Mouse (Mus musculus): ENCODE data around the gene Mn1.

DNA sequence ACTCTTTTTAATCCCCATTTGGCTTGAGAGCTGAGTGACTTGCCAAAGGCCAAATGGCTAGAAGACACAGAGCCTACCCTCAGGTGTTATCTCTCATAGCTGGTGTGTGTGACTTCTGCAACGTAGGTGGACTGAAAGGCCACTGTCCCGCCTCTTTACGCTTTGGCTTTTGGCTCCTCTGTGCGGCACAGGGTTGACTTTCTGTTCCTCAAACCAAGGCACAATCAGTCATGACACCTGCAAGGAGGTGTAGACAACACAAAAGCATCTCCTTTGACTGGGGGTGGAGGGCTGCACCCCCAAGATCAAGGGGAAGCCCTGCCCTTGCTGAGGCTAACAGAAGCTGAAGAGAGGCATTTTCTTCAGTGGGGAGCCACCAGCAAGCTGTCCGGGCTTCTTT lies 50.5 kb downstream of the Mn1 start:
- TF ChIP-seq CTCF (IDR thresholded peaks at IDR 0.05; ENCODE audit: low read depth) (no peak), EP300 (IDR thresholded peaks at IDR 0.05; ENCODE audit: low read depth) (no peak)

All from liver, postnatal 0 days (tissue).